Mouse (Mus musculus): ENCODE data around the gene Erp29. TPM values are rescaled to one million over a fixed set of nuclear protein-coding genes. Genes with fewer than 3 reads are reported as not detected.

Erp29 gene
- polyA plus RNA-seq, 1 experiment from 2014 or later = 143 TPM

GRCm38 (mm10) chr5:121399540-121399939 is 52.8 kb downstream of the Erp29 start:
- WGBS = 70% methylated on average over 5 of the region's 5 CpGs
- Histone ChIP-seq H3K9ac (ENCODE audit: low read length) (no peak overlapping the region), H3K4me3 (ENCODE audit: low read depth, low read length) (no peak overlapping the region)

DNA sequence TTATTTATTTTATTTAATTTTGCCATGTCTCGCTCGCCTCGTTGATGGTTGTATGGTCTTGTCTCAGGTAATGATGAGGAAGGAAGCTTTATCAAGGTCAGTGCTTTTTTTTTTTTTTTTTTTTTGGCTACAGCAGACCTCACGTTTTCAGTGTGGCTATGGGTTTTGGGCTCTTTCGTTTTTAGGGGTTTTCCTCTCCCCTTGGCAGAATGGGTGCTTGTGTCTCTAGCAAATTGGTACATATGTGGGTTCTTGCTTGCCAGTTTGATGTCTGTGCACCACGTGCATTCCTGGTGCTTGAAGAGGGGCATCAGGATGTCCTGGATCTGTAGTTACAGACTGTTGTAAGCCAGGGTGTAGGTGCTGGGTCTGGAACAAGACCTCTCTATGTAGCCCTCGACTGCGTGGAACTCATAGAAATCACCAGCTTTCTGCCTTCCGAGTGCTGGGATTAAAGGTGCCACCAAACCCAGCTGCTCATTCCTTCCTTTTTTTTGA is 53.3 kb downstream of the Erp29 start:
- H3K4me1 ChIP-seq (replicated peaks; ENCODE audit: control insufficient read depth, insufficient read depth) = peaks cover 8% of the 10 kb centered on the region; the same call in 1 of the 2 replicates
- DNase-seq (ENCODE audit: low spot score) (no peak), ATAC-seq (ENCODE audit: low FRiP score, low TSS enrichment) (no peak)
- H3K9me3 ChIP-seq (ENCODE audit: control insufficient read depth, low read length) = no peaks in the 10 kb centered on the region
- H3K4me2 ChIP-seq (replicated peaks; ENCODE audit: low read depth) = peak overlapping the region; percentile 98
- no peak overlapping the region for H3K27ac ChIP-seq (replicated peaks)
- no peak for TF ChIP-seq CTCF (IDR thresholded peaks at IDR 0.05; ENCODE audit: low read depth)
- TF ChIP-seq EP300 (optimal IDR thresholded peaks at IDR 0.05) = no peak
- 0 out of 2 replicates have a peak, but pooled peaks cover 3% of the 10 kb centered on the region for H3K36me3 ChIP-seq (ENCODE audit: control insufficient read depth, insufficient read depth, low read length)
- peak overlapping the region; percentile 91 for H3K4me3 ChIP-seq (ENCODE audit: low read depth, low read length)
- 40% methylated on average over 9 of the region's 9 CpGs for WGBS
- H3K27me3 ChIP-seq (ENCODE audit: control insufficient read depth, insufficient read depth, low read length) = no peaks in the 10 kb centered on the region
- peak overlapping the region; percentile 87; the same call in 1 of the 2 replicates for H3K9ac ChIP-seq (ENCODE audit: low read length)

More at GRCm38 (mm10) chr5:121399540-121399939, 52.8 kb downstream of the Erp29 start:
- 0 out of 2 replicates have a peak overlapping the region, but pooled peaks have one; percentile 98 for H3K4me2 ChIP-seq (replicated peaks; ENCODE audit: low read depth)
- DNase-seq (ENCODE audit: low spot score) (no peak), ATAC-seq (ENCODE audit: low FRiP score, low TSS enrichment) (no peak)
- H3K27ac ChIP-seq (replicated peaks) = no peak overlapping the region
- no peaks in the 10 kb centered on the region for H3K27me3 ChIP-seq (ENCODE audit: control insufficient read depth, insufficient read depth, low read length)
- H3K9me3 ChIP-seq (ENCODE audit: control insufficient read depth, low read length) = no peaks in the 10 kb centered on the region
- TF ChIP-seq EP300 (optimal IDR thresholded peaks at IDR 0.05) = no peak
- no peak for TF ChIP-seq CTCF (IDR thresholded peaks at IDR 0.05; ENCODE audit: low read depth)
- H3K4me1 ChIP-seq (replicated peaks; ENCODE audit: control insufficient read depth, insufficient read depth) = peaks cover 8% of the 10 kb centered on the region; the same call in 1 of the 2 replicates
- H3K36me3 ChIP-seq (ENCODE audit: control insufficient read depth, insufficient read depth, low read length) = 0 out of 2 replicates have a peak, but pooled peaks cover 3% of the 10 kb centered on the region

DNA sequence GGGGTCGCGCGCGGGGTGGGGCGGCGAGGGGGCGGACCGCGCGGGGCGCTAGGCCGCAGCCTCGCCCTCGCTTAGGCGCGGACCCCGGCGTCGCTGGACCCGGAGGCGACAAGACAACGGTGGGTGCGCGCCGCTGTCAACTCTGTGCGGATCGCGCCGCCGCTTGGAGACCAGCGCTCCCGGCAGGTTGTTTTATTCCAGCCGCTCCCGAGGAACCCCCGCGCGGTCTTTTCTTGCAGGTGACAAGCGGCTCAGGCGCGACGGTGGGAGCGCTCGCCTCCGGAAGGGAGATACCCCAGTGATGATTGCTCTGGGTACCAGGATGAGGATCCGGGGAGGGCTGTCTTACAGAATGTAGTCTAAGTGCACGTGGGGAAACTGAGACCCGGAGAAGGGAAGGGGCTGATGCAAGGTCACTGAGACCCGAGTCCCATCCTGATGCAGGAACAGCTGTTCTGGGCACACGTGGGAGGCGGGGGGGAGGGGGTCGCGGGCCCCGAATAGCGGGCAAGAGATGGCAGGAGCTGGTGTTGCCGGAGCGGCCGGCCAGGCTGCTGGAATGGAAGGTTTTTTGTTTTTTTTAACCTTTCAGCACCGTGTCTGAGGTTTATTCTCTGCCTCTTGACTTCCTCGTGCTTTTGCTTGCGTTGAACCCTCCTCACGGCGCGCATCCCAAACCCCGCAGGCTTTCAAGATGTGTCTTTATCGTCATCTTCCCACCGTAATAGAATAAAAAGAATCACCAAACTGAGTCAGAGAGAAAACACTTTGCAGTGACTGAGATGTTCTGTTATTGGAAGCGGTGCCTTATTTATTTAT is 54.0 kb downstream of the Erp29 start:
- Histone ChIP-seq H3K36me3 (ENCODE audit: control insufficient read depth, insufficient read depth, low read length) (0 out of 2 replicates have a peak, but pooled peaks cover 3% of the 10 kb centered on the region), H3K27me3 (ENCODE audit: control insufficient read depth, insufficient read depth, low read length) (no peaks in the 10 kb centered on the region), H3K4me1 (replicated peaks; ENCODE audit: control insufficient read depth, insufficient read depth) (peaks cover 8% of the 10 kb centered on the region; the same call in 1 of the 2 replicates), H3K4me2 (replicated peaks; ENCODE audit: low read depth) (peak overlapping the region; percentile 98), H3K4me3 (ENCODE audit: low read depth, low read length) (peak overlapping the region; percentile 91), H3K9ac (ENCODE audit: low read length) (peak overlapping the region; percentile 87), H3K27ac (replicated peaks) (peak overlapping the region; percentile 93), H3K9me3 (ENCODE audit: control insufficient read depth, low read length) (no peaks in the 10 kb centered on the region)
- peak; percentile 1; the same call in 1 of the 2 replicates for ATAC-seq (ENCODE audit: low FRiP score, low TSS enrichment)
- TF ChIP-seq EP300 (optimal IDR thresholded peaks at IDR 0.05) = no peak
- TF ChIP-seq CTCF (IDR thresholded peaks at IDR 0.05; ENCODE audit: low read depth) = no peak; the same call in 1 of the 2 replicates
- no peak for DNase-seq (ENCODE audit: low spot score)
- under 1% methylated on average over 67 of the region's 67 CpGs for WGBS

DNA sequence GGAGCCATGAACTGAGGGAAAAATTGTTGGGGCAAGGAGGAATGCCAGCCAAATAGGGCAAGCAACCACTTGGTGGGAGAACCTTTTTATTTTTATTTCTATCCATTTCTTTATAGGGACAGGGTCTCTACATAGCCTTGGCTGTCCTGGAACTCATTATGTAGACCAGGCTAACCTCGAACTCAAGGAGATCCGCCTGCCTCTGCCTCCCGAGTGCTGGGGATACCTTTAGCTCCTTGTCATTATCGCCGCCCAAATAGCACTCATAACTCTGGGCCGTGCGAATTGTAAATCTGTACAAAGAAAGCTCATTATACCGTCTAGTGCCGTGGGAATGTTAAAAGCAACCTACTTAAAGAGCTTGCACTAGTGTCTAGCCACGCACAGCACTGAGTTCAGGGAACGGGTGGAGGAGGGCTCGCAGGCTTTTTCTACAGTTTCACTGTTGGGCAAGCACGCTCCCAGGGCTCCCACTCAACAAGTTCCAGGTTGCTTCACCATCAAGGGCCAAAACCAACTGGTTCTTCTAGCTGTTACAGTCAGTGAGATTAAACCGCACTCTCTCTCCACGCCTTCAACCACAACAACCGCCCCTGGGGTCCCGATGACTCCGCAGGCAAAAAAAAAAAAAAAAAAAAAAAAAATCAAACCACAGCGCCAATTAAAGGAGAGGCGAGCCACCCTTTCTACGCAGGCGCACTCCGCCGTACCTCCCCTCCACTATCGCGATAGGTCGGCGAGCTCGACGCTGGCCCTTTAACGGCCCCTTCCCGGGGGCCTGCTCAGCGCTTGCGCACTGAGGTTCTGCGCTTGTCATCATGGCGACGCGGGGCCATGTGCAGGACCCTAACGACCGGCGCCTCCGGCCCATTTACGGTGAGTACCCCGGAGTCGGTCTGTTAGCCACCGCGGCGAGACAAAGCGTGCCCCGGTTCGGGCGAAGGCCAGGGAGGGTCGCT is 54.8 kb downstream of the Erp29 start, which contains the start of gene Naa25:
Gene Naa25, plus strand, starts transcription at position 750 of the 959 bp plus-strand sequence.
- peak; percentile 96 for DNase-seq (ENCODE audit: low spot score)
- 7% methylated on average over 53 of the region's 53 CpGs for WGBS

DNA sequence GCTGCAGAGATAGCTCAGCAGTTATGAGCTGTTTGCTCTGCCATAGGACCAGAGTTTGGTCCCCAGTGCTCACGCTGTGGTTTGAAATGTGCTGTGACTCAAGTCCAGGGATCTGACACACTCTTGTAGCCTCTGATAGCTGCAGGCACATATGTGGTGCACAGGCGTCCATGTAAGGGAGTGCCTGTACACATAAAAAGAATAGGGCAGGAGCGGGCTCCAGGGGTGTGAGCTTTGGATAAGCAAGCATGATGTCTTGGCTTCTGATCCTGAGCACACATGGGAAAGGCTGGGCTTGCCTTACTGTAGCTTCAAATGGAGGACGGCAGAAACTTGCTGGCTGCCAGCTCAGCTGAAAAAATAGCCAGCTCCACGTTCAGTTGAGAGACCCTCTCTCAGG is 56.7 kb downstream of the Erp29 start:
- H3K4me1 ChIP-seq (replicated peaks; ENCODE audit: control insufficient read depth, insufficient read depth) = peaks cover 8% of the 10 kb centered on the region; the same call in 1 of the 2 replicates
- no peak overlapping the region; the same call in 1 of the 2 replicates for H3K9ac ChIP-seq (ENCODE audit: low read length)
- H3K27me3 ChIP-seq (ENCODE audit: control insufficient read depth, insufficient read depth, low read length) = no peaks in the 10 kb centered on the region
- H3K27ac ChIP-seq (replicated peaks) = peak overlapping the region; percentile 83
- WGBS = 51% methylated on average over 5 of the region's 5 CpGs
- H3K4me2 ChIP-seq (replicated peaks; ENCODE audit: low read depth) = no peak overlapping the region
- no peak for TF ChIP-seq EP300 (optimal IDR thresholded peaks at IDR 0.05)
- TF ChIP-seq CTCF (IDR thresholded peaks at IDR 0.05; ENCODE audit: low read depth) = no peak
- no peaks in the 10 kb centered on the region for H3K9me3 ChIP-seq (ENCODE audit: control insufficient read depth, low read length)
- ATAC-seq (ENCODE audit: low FRiP score, low TSS enrichment) (peak; percentile 68), DNase-seq (ENCODE audit: low spot score) (peak; percentile 69)
- no peaks in the 10 kb centered on the region for H3K36me3 ChIP-seq (ENCODE audit: control insufficient read depth, insufficient read depth, low read length)
- no peak overlapping the region for H3K4me3 ChIP-seq (ENCODE audit: low read depth, low read length)

More for the DNA sequence above, 54.8 kb downstream of the Erp29 start, which contains the start of gene Naa25:
- TF ChIP-seq CTCF (IDR thresholded peaks at IDR 0.05; ENCODE audit: low read depth) = no peak
- peak; percentile 97 for TF ChIP-seq EP300 (optimal IDR thresholded peaks at IDR 0.05)
- H3K4me3 ChIP-seq (ENCODE audit: low read depth, low read length) = peak within 1 kb of the TSS; percentile 91
- H3K4me1 ChIP-seq (replicated peaks; ENCODE audit: control insufficient read depth, insufficient read depth) = peaks cover 8% of the 10 kb centered on the region; the same call in 1 of the 2 replicates
- H3K36me3 ChIP-seq (ENCODE audit: control insufficient read depth, insufficient read depth, low read length) = 0 out of 2 replicates have a peak, but pooled peaks cover 3% of the 10 kb centered on the region
- peak within 1 kb of the TSS; percentile 98 for H3K4me2 ChIP-seq (replicated peaks; ENCODE audit: low read depth)
- ATAC-seq (ENCODE audit: low FRiP score, low TSS enrichment) = peak; percentile 89
- H3K9ac ChIP-seq (ENCODE audit: low read length) = peak within 1 kb of the TSS; percentile 87
- peak within 1 kb of the TSS; percentile 93 for H3K27ac ChIP-seq (replicated peaks)
- no peaks in the 10 kb centered on the region for H3K9me3 ChIP-seq (ENCODE audit: control insufficient read depth, low read length)
- H3K27me3 ChIP-seq (ENCODE audit: control insufficient read depth, insufficient read depth, low read length) = no peaks in the 10 kb centered on the region

All from stomach, postnatal 0 days (tissue).